Mouse (Mus musculus) lung, postnatal 25 days (tissue): ENCODE data around the gene Lect2.

ENCODE experiments used
- DNase-seq: peaks from one replicate; pipeline ENCODE4 v3.0.0; 2022; ENCODE audit warnings: low spot score

Lect2 gene

DNA sequence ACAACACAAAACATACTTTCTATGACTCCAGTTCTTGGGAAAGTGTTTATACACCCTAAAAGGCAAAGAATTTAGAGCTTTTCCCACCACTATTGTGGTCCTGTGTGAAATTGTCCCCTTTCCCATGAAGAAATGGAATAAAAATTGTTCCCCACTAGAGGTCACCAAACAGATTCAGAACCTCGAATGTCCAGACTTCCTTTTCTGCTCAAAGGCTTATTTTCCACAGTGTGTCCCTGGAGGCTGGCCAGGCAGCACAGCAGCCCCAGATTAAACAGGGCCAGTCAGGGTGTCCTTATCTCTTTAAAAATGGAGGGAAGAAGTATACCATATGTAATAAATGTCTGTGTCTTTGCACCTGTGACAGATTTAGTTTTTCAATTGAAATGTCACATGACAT, 7.7 kb upstream of the Lect2 start:
- peak; percentile 29 for DNase-seq

DNA sequence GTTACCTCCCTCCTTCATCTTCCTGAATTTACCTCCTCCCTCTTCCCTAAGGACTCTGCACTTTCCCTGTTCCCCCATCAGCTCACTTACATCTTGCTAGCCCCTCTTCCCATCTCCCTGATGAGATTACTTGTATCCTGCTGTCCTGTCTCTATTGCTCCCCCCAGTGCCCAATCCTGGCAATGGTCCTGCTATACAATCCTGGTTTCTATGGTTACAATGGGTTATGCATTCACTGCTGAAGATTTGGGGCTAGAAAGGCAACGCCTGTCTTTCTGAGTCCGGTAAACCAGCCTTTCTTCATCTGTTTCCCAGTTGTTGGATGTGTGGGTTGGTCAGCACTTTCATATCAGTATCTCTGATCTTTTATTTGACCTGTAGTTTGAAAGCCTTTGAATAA, 6.1 kb upstream of the Lect2 start:
- DNase-seq = no peak

DNA sequence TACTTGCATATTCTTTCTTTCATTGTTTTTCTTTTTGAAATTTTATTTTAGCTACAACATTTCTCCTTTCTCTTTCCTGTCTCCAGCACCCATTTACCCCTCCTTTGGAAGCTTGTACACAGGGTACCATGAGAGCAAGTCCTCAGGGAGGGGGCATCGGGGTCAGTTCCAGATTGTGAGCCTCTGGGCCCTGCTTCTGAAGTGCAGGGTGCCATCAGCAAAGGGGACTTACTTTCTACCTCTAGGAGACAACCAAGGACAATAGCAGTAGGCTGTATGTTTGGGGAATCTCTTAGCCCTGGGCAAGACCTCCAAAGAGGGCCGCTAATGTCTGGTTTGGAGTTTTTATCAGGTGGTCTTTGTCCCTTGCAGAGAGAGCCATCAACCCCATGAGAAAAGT, 5.6 kb upstream of the Lect2 start:
- no peak for DNase-seq

DNA sequence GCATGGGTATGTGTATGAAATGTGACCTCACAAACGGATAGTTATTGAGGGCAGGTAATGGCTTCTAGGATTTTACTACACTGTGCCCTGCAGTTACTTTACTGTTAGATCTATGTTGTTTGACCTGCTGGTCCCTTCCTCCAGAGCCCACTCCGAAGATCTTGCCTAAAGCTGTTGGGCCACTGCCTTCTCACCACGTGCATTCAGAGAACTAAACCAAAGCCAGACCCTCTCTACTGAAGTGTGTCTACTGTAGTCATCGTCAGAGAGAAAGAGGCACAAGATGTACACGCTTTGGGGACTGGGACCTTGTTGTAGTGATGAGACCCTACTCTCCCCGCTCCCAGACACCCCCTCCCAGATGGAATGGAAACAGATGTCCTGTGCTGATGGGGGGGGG, 3.4 kb upstream of the Lect2 start:
- DNase-seq = no peak

DNA sequence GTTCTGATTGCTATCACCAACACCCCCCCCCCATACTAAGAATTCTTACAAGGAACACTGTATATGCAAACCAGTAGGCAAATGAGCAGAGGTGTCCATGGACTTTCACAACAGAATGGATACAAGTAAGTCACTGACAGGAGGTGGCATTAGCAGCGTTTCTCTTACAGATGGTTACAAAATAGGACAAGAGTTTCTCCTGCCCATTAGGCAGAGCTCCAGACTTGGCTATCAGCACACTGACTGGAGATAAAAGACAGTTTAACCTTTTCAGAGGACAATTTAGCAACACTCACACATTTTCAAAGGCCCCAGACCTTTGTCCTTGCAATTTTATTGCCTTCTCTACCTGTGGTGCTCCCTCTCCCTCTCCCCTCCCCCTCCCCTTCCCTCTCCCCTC, 2.3 kb upstream of the Lect2 start:
- no peak for DNase-seq

DNA sequence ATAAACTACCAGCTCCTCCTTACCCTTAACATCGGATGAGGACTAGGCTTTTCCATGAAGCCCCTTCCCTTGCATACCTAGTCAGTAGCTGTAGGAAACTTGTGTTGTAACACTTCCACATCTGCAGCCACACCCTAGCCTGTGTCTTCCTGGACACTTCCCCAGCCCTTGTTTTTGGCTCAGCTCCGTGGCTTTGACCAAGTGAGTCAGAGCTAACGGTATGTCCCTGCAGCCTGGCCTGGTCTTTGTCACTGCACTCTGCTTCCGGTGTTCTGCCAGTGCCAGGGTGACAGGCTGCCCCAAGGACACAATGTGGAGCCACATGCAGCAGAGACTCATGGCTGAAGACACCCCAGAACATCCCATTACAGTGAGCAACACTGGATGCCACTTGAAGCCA, 1.1 kb upstream of the Lect2 start:
- no peak for DNase-seq

DNA sequence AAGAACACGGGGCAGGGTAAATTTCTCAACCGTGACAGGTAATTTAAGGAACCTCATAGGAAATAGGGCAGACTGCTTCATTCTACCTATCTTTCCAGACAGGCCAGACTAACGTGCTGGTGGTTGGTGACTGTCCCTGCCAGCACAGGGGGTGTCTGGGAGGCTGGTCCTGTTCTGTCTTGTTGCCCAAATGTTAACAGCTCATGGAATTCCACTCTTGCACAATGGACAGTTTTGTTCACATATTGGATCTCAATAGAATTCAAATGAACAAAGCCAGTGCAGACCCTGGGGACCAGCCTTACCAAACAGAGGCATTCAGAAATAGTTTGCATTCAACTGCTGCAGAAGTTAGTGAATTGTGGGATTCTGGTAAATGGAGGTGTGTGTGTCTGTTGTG, 3.3 kb downstream of the Lect2 start:
- no peak for DNase-seq

DNA sequence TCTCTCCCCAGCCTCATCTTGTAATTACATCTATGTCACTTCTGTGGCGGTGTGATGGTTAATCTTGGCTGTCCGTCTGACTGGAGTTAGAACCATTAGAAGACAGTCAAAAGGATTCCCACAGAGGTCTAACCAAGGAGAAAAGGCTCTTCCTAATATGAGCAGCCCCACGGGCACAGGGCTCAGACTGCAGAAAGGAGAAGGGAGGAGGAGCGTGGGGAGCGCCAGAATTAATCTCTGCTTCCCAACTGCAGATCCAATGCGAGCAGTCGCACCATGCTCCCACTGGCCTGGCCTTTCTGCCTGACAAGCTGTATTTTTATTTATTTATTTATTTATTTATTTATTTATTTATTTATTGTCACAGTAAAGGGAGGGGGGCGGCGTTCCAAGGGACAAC, 4.5 kb downstream of the Lect2 start:
- DNase-seq = no peak

DNA sequence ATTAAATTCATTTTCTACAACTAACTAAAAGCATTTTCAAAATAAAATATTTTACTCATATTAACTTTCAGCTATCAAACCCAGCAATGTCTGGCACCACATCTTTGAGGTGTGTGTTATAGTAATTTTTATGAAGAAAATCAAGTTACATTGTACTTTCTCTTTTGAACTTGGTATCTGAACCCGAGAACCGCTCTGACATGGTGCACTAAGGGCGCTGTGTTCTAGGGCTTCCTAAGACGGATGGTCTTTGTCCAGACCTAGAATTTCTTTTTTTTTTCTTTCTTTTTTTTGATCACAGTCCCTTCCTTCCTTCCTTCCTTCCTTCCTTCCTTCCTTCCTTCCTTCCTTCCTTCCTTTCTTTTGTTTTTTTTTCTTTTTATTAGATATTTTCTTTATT, 8.5 kb downstream of the Lect2 start:
- no peak for DNase-seq

DNA sequence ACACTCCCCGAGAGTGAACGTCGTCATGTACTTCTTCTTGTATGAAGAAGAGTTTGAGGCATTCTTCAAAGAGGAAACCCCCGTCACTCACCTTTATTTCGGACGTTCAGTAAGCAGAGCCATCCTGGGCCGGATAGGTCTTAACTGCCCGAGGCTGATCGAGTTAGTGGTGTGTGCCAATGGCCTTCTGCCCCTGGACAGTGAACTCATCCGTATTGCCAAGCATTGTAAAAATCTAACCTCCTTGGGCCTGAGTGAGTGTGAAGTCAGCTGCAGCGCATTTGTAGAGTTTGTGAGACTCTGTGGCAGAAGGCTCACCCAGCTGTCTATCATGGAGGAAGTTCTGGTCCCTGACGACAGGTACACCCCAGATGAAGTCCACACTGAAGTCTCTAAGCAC, 11.3 kb downstream of the Lect2 start:
- no peak for DNase-seq

DNA sequence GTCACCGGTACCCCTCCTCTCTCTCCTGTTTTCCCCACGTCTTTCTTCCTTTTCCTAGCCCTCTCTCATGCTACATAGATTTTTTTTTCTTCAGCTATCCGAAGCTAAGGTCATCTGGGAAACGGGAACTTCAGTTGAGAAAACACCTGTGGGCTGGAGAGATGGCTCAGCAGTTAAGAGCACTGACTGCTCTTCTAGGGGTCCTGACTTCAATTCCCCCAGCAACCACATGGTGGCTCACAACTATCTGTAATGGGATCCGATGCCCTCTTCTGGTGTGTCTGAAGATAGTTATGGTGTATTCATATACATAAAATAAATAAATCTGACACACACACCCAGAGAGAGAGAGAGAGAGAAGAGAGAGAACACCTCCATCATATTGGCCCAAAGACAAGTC, 12.7 kb downstream of the Lect2 start:
- DNase-seq = no peak

DNA sequence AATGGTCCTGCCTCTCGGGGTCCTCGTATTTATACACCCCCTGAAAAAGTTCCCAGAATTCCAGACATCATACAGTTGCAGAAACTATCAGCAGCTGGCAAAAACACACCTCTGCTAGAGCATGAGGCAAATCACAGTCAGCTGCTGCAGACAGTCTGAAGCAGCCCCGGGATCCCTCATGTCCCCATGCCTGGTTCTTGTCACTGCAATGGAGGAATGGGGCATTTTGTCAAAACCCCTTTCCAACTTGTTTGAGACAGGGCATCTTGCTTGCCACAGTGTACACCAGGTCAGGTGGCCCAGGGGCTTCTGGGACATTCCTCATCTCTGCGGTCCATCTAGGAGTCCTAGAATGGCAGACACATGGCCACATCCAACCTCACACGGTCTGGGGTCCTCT, 13.4 kb downstream of the Lect2 start:
- no peak for DNase-seq

DNA sequence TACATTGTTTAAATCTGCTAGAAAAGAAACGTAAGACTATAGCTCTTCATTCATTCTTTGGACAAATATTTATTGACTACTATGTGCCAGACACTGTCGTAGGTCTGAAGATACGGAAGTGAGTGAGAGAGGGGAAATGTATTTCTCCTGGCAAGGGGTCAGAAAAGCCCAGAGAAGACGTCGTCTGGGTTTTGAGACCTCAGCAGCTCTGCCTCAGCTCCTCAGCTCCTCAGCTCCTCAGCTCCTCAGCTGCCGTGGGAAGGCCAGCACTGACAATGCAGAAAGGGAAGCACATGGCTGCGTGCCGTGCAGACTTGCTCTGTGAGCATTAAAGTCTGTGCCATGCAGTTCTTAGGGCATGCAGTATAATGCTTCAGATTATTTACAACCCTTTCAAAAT, 18.6 kb downstream of the Lect2 start:
- DNase-seq = no peak

DNA sequence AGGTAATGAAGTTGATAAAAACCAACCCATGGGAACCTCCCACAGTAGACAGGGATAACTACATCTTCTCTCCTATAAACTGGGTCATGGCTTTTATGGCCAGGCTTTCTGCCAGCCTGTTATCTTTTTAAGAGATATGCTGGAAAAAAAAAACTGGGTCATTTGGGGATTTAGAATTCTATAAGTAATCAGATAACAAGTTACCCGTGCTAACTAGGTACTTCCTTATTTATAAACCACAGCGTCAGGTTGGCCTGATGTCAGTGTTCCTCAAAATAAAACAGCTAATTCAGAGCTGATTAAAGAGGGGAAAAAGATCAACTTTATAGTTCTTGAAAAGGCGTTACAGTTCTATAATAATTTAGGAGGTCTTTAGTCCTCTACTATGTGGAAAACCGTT, 19.3 kb downstream of the Lect2 start:
- DNase-seq = no peak

DNA sequence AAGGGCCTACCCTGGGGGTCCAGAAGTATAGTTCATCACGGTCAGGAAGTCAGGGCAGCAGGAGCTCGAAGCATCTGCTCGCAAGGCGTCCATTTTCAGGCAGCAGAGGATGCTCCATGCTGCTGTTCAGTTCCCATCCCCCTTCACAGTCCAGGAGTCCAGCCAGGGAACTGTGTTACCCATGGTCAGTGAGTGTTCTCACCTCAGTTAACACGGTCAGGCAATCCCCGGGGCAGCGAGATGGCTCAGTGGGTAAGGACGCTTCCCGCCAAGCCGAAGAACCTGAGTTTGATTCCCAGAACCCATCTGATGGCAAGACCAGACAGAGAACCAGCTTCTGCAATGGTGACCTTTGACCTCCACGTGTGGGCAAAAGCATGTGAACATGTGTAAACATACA, 20.0 kb downstream of the Lect2 start:
- no peak for DNase-seq

DNA sequence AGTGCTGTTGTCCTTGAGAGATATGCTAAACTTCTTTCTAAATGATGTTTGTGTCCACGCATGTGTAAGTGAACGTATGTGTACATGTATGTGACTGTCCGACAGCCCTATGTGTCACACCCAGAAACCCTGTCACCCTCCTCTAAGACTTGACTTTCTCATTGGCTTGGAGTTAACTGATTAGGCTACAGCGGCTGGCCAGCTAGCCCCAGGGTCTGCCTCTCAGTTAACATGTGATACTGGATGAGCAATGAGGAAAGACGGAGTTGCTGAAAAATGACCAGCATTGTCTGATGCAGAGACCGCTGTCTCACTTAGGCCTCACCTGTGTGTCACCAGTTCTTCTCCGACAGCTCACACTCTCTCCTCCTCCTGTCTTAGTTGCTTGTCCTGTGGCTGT, 20.5 kb downstream of the Lect2 start:
- no peak for DNase-seq

DNA sequence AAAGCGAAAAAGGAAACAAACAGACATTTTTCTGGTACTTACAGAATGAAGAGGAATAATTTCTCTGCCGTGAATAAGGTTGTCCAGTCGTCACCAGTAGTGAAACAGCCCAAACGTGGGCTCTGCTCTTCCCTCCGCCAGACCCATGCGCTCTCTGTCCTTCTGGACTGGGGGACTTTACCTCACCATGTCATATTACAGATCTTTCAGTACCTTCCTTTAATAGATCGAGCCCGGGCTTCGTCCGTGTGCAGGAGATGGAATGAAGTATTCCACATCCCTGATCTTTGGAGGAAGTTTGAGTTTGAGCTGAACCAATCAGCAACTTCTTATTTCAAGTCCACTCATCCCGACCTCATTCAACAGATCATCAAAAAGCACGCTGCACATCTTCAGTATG, 21.4 kb downstream of the Lect2 start:
- no peak for DNase-seq

DNA sequence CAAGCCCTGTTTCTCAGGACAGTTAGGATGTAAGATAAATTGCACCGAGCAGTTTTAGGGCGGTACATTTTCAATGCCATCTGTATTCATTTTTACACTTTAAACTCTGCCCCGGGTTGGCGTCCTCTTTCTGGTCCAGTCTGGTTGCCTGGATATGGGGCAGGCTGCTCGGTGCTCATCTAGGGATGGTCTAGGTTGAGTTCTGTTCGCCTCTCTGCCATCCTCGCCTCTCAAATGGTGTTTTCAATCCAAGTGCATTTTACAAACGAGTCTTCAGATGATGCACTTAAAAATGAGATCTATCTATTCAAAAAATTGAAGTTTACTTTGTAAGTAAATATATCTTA, 25.5 kb downstream of the Lect2 start:
- DNase-seq = no peak

DNA sequence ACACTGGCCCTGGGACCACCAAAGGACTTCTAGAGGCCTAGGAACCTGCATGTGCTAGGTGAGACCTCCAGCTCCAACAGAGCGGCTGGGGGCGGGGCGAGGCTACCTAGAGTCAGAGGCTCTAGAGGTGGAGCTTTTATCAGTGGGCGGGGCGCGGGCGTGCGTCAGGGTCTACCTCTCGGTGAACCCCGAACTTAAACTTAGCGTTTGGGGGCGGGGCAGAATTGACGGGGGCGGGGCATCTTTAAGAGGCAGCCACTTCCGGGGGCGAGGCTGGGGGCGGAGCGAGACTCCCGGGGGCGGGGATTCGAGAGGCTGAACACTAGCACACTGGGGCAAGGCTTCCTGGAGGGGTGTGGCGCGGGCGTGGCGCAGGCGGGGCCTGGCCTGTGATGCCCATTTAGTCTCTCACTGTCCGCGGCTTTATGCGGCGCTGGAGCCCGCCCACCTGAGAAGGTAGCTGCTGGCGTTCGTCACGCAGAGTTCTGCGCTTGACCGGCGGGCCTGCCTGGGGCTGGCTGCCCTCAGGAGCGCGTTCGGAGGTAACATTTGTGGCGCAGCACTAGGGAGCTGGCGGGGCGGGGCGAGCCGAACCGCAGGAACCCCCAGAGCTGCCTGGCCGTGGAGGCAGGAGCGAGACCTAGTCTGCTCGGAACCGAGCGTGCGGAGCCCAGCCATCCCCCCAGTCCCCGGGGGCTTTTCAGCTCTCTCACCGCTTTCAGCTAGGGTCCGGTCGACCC, 26.1 kb downstream of the Lect2 start, which contains the start of gene Fbxl21:
TSS of gene Fbxl21 (plus strand) at position 392 of the 740 bp plus-strand sequence.
- DNase-seq = peak; percentile 95

DNA sequence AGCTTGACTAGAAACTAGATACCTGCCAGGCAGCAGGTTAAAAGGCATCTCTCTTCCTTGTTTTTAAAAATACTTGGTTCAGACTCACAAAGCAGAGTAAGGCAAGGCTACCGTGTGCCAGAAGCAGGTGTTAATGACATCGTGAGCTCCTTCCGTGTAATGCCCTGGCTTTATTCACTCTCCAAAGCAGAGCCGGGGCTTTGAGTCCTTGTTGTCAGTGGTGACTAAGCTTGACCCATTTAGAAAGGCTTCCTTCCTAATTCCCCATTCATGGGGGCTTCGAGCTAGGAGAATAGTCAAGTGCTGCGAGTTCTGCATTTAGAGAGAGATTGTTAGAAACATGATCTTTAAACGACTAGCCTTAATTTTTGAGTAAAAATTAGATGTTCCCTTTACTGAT, 31.5 kb downstream of the Lect2 start:
- DNase-seq = no peak

DNA sequence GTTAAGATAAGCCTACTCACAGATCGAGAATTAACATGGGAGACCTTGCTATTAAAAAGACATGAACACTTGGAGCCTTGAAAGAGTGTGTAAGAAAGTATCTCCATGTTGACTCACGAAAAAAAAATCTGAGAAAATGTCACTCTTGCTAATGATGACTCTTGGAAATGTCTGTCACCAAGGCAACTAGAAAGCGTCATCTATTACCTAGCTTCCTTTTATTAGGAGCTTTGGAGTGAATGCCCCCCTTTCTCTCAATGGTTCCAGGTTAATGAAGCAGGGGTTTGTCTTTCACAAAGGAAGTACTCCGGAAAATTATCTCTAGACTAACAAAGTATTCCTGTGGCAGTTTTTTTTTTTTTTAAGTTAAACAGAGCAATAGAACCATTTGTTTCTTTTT, 32.0 kb downstream of the Lect2 start:
- no peak for DNase-seq

DNA sequence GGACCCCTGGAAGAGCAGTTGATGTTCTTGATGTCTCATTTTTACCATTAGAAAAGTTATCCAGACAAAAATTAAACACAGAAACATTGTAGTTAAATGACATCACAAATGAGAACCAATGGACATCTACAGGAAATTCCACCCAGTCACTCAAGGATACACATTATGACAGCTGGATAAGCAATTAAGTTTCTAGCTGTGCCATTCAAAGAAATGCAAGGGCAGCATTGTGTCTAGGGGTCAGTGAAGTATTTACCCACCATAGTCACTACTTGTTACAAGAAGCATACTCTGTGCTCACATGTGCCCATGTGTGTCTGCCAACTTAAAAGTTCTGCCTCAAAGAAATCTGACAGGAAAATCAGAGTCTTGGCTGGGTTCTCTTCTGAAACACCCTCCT, 34.7 kb downstream of the Lect2 start:
- DNase-seq = no peak

DNA sequence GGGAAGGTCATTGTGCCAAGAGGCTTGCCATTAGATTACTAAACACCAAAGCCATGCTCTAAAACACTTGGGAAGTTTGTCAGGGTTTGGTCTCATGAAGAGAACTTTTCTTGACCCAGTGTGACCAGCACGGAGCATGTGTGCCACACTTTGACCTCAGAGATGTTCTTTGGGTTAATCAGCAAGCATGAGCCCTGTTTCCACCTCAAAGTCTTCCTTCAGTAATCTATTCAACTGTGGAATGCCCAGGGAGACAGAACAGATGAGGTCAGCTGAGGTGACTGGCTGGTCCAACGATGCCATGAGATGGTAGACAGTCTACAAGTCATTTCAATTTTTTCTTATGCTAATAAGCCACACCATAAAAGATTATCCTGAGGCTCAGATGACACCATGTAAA, 38.5 kb downstream of the Lect2 start:
- DNase-seq = no peak

DNA sequence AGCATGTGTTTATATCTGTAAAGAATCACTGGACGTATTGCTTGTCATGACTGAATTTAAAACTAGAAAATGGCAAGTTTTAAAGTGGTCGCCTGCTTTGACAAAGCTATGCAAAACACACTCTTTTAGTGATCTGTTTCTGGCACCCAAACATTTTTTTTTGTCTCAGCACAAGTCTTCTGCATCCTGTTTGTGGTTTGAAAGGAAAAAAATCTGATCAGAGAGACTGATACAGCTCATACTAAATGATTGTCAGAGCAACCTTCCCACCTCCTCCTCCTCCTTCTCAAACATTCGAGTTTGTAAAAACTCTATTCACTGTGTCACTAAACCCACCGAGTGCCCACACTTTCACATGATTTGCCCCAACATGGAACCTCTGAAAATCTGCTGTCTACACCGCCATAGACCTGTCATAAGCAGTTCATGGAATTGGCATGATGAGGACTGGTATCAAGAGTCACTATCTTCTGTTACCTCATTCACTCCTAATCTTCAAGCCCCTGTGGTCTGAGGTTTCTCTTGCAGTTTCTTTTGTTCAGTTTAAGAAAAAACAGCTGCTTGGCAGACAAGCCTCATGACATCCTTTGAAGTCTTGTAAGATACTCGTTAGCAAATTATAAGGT, 41.3 kb downstream of the Lect2 start:
- DNase-seq = peak; percentile 2
